Mouse (Mus musculus) intestine, postnatal 0 days (tissue): ENCODE measurements around the gene Dync2li1. TPM values are rescaled to one million over a fixed set of nuclear protein-coding genes. Genes with fewer than 3 reads are reported as not detected.

Experiments used
- ATAC-seq: fragments of 200-750 bp; cut with Nextera tagmentation; 2 replicates; pipeline ENCODE4 v1.8.0; 2017; ENCODE audit warnings: mild to moderate bottlenecking, moderate TSS enrichment, moderate library complexity
- H3K27ac ChIP-seq: fragments of 300-500 bp; sonication (generic); 2 replicates; pipeline ENCODE4 v1.5.1; 2014; ENCODE audit warnings: mild to moderate bottlenecking, low read depth, low read length, moderate library complexity
- H3K27me3 ChIP-seq: fragments of 300-500 bp; sonication (generic); replicated peaks from 2 replicates; pipeline ENCODE4 v1.6.1; 2014; ENCODE audit warnings: low read length, mixed read lengths; ENCODE audit not compliant: control insufficient read depth, insufficient read depth
- H3K36me3 ChIP-seq: fragments of 300-500 bp; sonication (generic); 2 replicates; pipeline ENCODE4 v1.6.1; 2014; ENCODE audit warnings: mild to moderate bottlenecking, moderate library complexity; ENCODE audit not compliant: control insufficient read depth, insufficient read depth
- H3K4me1 ChIP-seq: fragments of 300-500 bp; sonication (generic); replicated peaks from 2 replicates; pipeline ENCODE4 v1.6.1; 2014; ENCODE audit warnings: antibody characterized with exemption, low read length, mixed read lengths; ENCODE audit not compliant: control insufficient read depth, insufficient read depth
- H3K4me2 ChIP-seq: fragments of 300-500 bp; sonication (generic); replicated peaks from 2 replicates; pipeline ENCODE4 v1.6.1; 2014; ENCODE audit warnings: low read depth, mild to moderate bottlenecking, moderate library complexity
- H3K4me3 ChIP-seq: fragments of 300-500 bp; sonication (generic); 2 replicates; pipeline ENCODE4 v1.5.1; 2014; ENCODE audit warnings: low read depth, low read length
- H3K9ac ChIP-seq: fragments of 300-500 bp; sonication (generic); 2 replicates; pipeline ENCODE4 v1.6.1; 2014; ENCODE audit warnings: mild to moderate bottlenecking, low read depth, low read length
- H3K9me3 ChIP-seq: fragments of 300-500 bp; sonication (generic); 2 replicates; pipeline ENCODE4 v1.6.1; 2016; ENCODE audit warnings: mixed run types; ENCODE audit not compliant: control insufficient read depth
- CTCF ChIP-seq: sonication (generic); IDR thresholded peaks from 2 replicates; pipeline ENCODE4 v1.5.1; 2016; ENCODE audit warnings: low read depth, mild to moderate bottlenecking, control low read depth, antibody characterized with exemption, moderate library complexity
- WGBS: fragments of 180-500 bp; shearing (Covaris S2); extraction: QIAGEN DNeasy Blood & Tissue Kit; methylation state at CpG from one replicate; pipeline ENCODE4 v1.1.7; 2014; 5-methylcytosine and 5-hydroxymethylcytosine counted together
- polyA plus RNA-seq: library from polyadenylated mRNA; unstranded; fragments of >200 nt; fragmentation: Nextera tagmentation; extraction: Ambion mirVana; gene quantifications from 2 replicates; pipeline ENCODE4 v1.2.1, GENCODE M21; 2015

Dync2li1 gene
- polyA plus RNA-seq, 1 experiment from 2014 or later, result 10.1 TPM

GRCm38 (mm10) chr17:84606976-84607375 lies 19.3 kb upstream of the Dync2li1 start:
- no peak overlapping the region for H3K9ac ChIP-seq
- no peaks in the 10 kb centered on the region for H3K27me3 ChIP-seq
- H3K36me3 ChIP-seq, result no peaks in the 10 kb centered on the region
- H3K4me1 ChIP-seq, result no peaks in the 10 kb centered on the region
- ATAC-seq, result no peak
- 60% methylated on average over 13 of the region's 13 CpGs for WGBS
- H3K4me2 ChIP-seq, result no peak overlapping the region
- TF ChIP-seq CTCF, result no peak
- no peak overlapping the region for H3K4me3 ChIP-seq
- H3K27ac ChIP-seq, result no peak overlapping the region
- no peaks in the 10 kb centered on the region for H3K9me3 ChIP-seq

GRCm38 (mm10) chr17:84607617-84608016 lies 18.7 kb upstream of the Dync2li1 start:
- H3K36me3 ChIP-seq, result no peaks in the 10 kb centered on the region
- WGBS, result 61% methylated on average over 5 of the region's 5 CpGs
- H3K9ac ChIP-seq, result no peak overlapping the region

GRCm38 (mm10) chr17:84608606-84609005 lies 17.7 kb upstream of the Dync2li1 start:
- no peaks in the 10 kb centered on the region for H3K27me3 ChIP-seq
- ATAC-seq, result no peak
- TF ChIP-seq CTCF, result no peak
- H3K9ac ChIP-seq, result no peak overlapping the region
- no peaks in the 10 kb centered on the region for H3K4me1 ChIP-seq
- H3K4me3 ChIP-seq, result no peak overlapping the region
- WGBS, result 71% methylated on average over 4 of the region's 4 CpGs
- H3K27ac ChIP-seq, result no peak overlapping the region
- no peak overlapping the region for H3K4me2 ChIP-seq
- H3K9me3 ChIP-seq, result no peaks in the 10 kb centered on the region
- 0 out of 2 replicates have a peak, but pooled peaks cover 5% of the 10 kb centered on the region for H3K36me3 ChIP-seq

More at GRCm38 (mm10) chr17:84607617-84608016, 18.7 kb upstream of the Dync2li1 start:
- TF ChIP-seq CTCF, result no peak
- Histone ChIP-seq H3K9me3 (no peaks in the 10 kb centered on the region), H3K4me2 (no peak overlapping the region), H3K4me3 (no peak overlapping the region), H3K27ac (no peak overlapping the region), H3K27me3 (no peaks in the 10 kb centered on the region), H3K4me1 (no peaks in the 10 kb centered on the region)
- no peak for ATAC-seq

- TF ChIP-seq CTCF, result no peak
- 75% methylated on average over 9 of the region's 9 CpGs for WGBS
- no peaks in the 10 kb centered on the region for H3K4me1 ChIP-seq
Observed at GRCm38 (mm10) chr17:84611500-84611899, 14.8 kb upstream of the Dync2li1 start.

GRCm38 (mm10) chr17:84611971-84612370 lies 14.3 kb upstream of the Dync2li1 start:
- Histone ChIP-seq H3K4me1 (no peaks in the 10 kb centered on the region), H3K27me3 (no peaks in the 10 kb centered on the region), H3K9ac (no peak overlapping the region), H3K36me3 (0 out of 2 replicates have a peak, but pooled peaks cover 7% of the 10 kb centered on the region), H3K27ac (no peak overlapping the region), H3K9me3 (no peaks in the 10 kb centered on the region), H3K4me2 (no peak overlapping the region), H3K4me3 (no peak overlapping the region)
- ATAC-seq, result peak; percentile 65; the same call in 1 of the 2 replicates
- WGBS, result 29% methylated on average over 7 of the region's 7 CpGs
- TF ChIP-seq CTCF, result no peak

More at GRCm38 (mm10) chr17:84611500-84611899, 14.8 kb upstream of the Dync2li1 start:
- Histone ChIP-seq H3K27me3 (no peaks in the 10 kb centered on the region), H3K4me3 (no peak overlapping the region), H3K9ac (no peak overlapping the region), H3K36me3 (0 out of 2 replicates have a peak, but pooled peaks cover 7% of the 10 kb centered on the region), H3K27ac (no peak overlapping the region), H3K4me2 (no peak overlapping the region), H3K9me3 (no peaks in the 10 kb centered on the region)
- ATAC-seq, result no peak

GRCm38 (mm10) chr17:84615811-84616210 lies 10.5 kb upstream of the Dync2li1 start:
- 83% methylated on average over 11 of the region's 11 CpGs for WGBS
- no peak overlapping the region for H3K9ac ChIP-seq
- no peak overlapping the region for H3K27ac ChIP-seq

More at GRCm38 (mm10) chr17:84615811-84616210, 10.5 kb upstream of the Dync2li1 start:
- no peak overlapping the region for H3K4me3 ChIP-seq
- no peaks in the 10 kb centered on the region for H3K9me3 ChIP-seq
- ATAC-seq, result no peak
- TF ChIP-seq CTCF, result no peak
- H3K4me2 ChIP-seq, result no peak overlapping the region
- H3K4me1 ChIP-seq, result no peaks in the 10 kb centered on the region
- H3K27me3 ChIP-seq, result no peaks in the 10 kb centered on the region
- 0 out of 2 replicates have a peak, but pooled peaks cover 7% of the 10 kb centered on the region for H3K36me3 ChIP-seq
